Mouse (Mus musculus): Measurements from ENCODE around the gene Fkrp. TPM values are rescaled to one million over a fixed set of nuclear protein-coding genes. Genes with fewer than 3 reads are reported as not detected.
A peak's percentile ranks its signal among the peaks of the same experiment; 100 is the strongest.

Fkrp gene
- total RNA-seq (2014; rRNA removed) (81.4 and 85.9 TPM in 2 replicates), polyA plus RNA-seq (2015; fragmentation: Nextera tagmentation; extraction: Ambion mirVana) (50.0 and 53.5 TPM in 2 replicates)

GRCm38 (mm10) chr7:16816475-16817122, at the start of gene Fkrp:
TSS of gene Fkrp (minus strand) at chr7:16816732.
- DNase-seq (ENCODE audit: low spot score) (peak; percentile 56), ATAC-seq (ENCODE audit: low FRiP score) (peak; percentile 36)
- Histone ChIP-seq H3K4me1 (ENCODE audit: insufficient read depth, low read length) (peaks cover 46% of the 10 kb centered on the region), H3K4me3 (ENCODE audit: low read depth, low read length) (peak within 1 kb of the TSS; percentile 69), H3K9me3 (ENCODE audit: low read length) (no peaks in the 10 kb centered on the region), H3K27me3 (ENCODE audit: insufficient read depth, low read length) (no peaks in the 10 kb centered on the region), H3K4me2 (ENCODE audit: low read depth, low read length, poor library complexity, severe bottlenecking) (peak within 1 kb of the TSS; percentile 94), H3K27ac (ENCODE audit: low read depth, low read length) (peak within 1 kb of the TSS; percentile 94), H3K36me3 (ENCODE audit: insufficient read depth, low read length) (no peaks in the 10 kb centered on the region), H3K9ac (replicated peaks; ENCODE audit: low read length, poor library complexity, severe bottlenecking) (peak within 1 kb of the TSS; percentile 75)
- 1% methylated on average over 33 of the region's 64 CpGs for WGBS
- TF ChIP-seq CTCF (IDR thresholded peaks at IDR 0.05) = no peak

DNA sequence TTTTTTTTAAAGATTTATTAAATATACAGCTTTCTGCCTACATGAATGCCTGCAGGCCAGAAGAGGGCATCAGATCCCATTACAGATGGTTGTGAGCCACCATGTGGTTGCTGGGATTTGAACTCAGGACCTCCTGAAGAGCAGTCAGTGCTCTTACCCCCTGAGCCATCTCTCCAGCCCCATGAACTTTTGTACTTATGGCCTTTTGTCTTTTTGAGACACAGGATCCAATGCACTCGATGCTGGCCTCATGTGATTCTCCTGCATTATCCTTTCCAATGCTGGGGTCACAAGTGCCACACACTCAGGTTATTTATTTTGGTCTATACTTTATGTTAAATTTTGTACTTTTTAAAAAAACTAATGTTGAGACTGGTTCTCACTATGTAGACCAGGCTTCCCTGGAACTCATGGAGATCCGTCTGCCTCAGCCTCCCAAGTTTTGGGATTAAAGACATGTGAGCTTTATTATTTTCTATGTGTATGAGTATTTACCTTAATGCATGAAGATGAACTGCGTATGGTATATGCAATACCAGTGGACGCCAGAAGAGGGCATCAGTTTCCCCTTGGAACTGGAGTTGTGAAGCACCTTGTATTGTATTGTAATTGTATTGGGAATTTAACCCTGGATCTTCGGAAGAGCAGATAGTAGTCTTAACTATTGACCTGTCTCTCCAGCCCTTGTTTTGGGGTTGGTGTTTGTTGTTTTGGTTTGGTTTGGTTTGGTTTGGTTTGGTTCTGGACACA, 43.5 kb upstream of the Fkrp start:
- no peaks in the 10 kb centered on the region for H3K27me3 ChIP-seq (ENCODE audit: insufficient read depth, low read length)
- H3K4me2 ChIP-seq (ENCODE audit: low read depth, low read length, poor library complexity, severe bottlenecking) = no peak overlapping the region
- peaks cover 28% of the 10 kb centered on the region for H3K36me3 ChIP-seq (ENCODE audit: insufficient read depth, low read length)
- no peak overlapping the region for H3K9ac ChIP-seq (replicated peaks; ENCODE audit: low read length, poor library complexity, severe bottlenecking)
- no peak overlapping the region for H3K27ac ChIP-seq (ENCODE audit: low read depth, low read length)
- no peaks in the 10 kb centered on the region for H3K9me3 ChIP-seq (ENCODE audit: low read length)
- no peak overlapping the region for H3K4me3 ChIP-seq (ENCODE audit: low read depth, low read length)
- peak; percentile 90 for TF ChIP-seq CTCF (IDR thresholded peaks at IDR 0.05)
- no peak for ATAC-seq (ENCODE audit: low FRiP score)
- WGBS = 23% methylated on average over 5 of the region's 5 CpGs
- H3K4me1 ChIP-seq (ENCODE audit: insufficient read depth, low read length) = no peaks in the 10 kb centered on the region
- DNase-seq (ENCODE audit: low spot score) = peak; percentile 47

- Histone ChIP-seq H3K4me1 (ENCODE audit: insufficient read depth, low read length) (no peaks in the 10 kb centered on the region), H3K27ac (ENCODE audit: low read depth, low read length) (no peak overlapping the region), H3K4me2 (ENCODE audit: low read depth, low read length, poor library complexity, severe bottlenecking) (no peak overlapping the region), H3K27me3 (ENCODE audit: insufficient read depth, low read length) (no peaks in the 10 kb centered on the region), H3K9me3 (ENCODE audit: low read length) (no peaks in the 10 kb centered on the region), H3K36me3 (ENCODE audit: insufficient read depth, low read length) (peaks cover 39% of the 10 kb centered on the region), H3K9ac (replicated peaks; ENCODE audit: low read length, poor library complexity, severe bottlenecking) (no peak overlapping the region), H3K4me3 (ENCODE audit: low read depth, low read length) (no peak overlapping the region)
- TF ChIP-seq CTCF (IDR thresholded peaks at IDR 0.05) = peak; percentile 73
- DNase-seq (ENCODE audit: low spot score) (no peak), ATAC-seq (ENCODE audit: low FRiP score) (no peak)
- 20% methylated on average over 17 of the region's 17 CpGs for WGBS
Measured at GRCm38 (mm10) chr7:16858336-16858735, 41.8 kb upstream of the Fkrp start.

DNA sequence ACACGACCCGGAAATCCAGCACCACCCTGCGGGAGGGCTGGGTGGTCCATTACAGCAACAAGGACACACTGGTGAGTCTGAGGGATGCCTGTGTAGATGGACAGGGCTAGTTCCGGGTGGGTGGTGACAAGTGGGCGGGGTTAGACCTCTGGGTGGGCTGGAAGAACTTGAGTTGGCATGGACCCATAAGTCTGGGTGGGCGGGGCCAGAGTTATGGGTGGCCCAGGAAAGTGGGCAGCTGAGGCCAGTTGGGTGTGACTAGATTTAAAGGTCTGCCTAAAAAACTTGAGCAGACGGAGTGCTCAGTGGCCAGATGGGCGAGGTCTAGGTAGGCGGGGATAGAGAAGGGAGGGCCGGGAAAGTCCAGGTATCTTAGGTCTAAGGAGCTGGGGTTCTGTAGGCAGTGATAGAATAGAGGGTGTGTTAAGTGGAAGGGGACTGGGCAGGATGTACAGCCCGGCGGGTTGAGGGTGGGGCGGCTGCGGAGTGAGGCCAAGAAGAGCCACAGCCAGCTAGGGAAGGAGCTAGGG, 36.8 kb upstream of the Fkrp start:
- Histone ChIP-seq H3K4me2 (ENCODE audit: low read depth, low read length, poor library complexity, severe bottlenecking) (no peak overlapping the region), H3K27me3 (ENCODE audit: insufficient read depth, low read length) (no peaks in the 10 kb centered on the region), H3K4me1 (ENCODE audit: insufficient read depth, low read length) (no peaks in the 10 kb centered on the region), H3K9ac (replicated peaks; ENCODE audit: low read length, poor library complexity, severe bottlenecking) (no peak overlapping the region), H3K36me3 (ENCODE audit: insufficient read depth, low read length) (peaks cover 49% of the 10 kb centered on the region), H3K27ac (ENCODE audit: low read depth, low read length) (no peak overlapping the region), H3K9me3 (ENCODE audit: low read length) (no peaks in the 10 kb centered on the region), H3K4me3 (ENCODE audit: low read depth, low read length) (no peak overlapping the region)
- ATAC-seq (ENCODE audit: low FRiP score) = no peak
- TF ChIP-seq CTCF (IDR thresholded peaks at IDR 0.05) = no peak
- DNase-seq (ENCODE audit: low spot score) = no peak
- 91% methylated on average over 14 of the region's 14 CpGs for WGBS

DNA sequence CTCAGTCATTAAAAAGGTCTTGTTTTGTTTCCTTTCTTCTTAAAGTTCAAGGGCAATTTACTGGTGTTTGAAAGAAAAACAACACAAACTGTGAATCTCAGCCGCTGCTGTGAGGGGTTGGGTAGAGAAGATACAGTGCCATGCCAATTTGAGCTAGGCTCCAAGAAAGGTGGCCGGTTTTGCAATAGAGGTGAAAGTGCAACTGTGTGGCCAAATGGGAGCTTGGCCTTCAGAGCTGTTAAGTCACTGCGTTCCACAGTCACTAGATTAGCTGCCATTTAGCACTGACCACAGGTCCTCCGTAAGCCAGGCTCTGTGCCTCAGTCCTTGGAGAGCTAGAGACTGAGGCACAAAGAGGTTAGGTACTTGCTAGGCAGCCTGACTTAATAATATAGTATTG, 35.1 kb upstream of the Fkrp start:
- no peak overlapping the region for H3K4me2 ChIP-seq (ENCODE audit: low read depth, low read length, poor library complexity, severe bottlenecking)
- no peak overlapping the region for H3K27ac ChIP-seq (ENCODE audit: low read depth, low read length)
- H3K36me3 ChIP-seq (ENCODE audit: insufficient read depth, low read length) = peaks cover 39% of the 10 kb centered on the region
- no peak for TF ChIP-seq CTCF (IDR thresholded peaks at IDR 0.05)
- no peaks in the 10 kb centered on the region for H3K27me3 ChIP-seq (ENCODE audit: insufficient read depth, low read length)
- H3K4me3 ChIP-seq (ENCODE audit: low read depth, low read length) = no peak overlapping the region
- no peak overlapping the region for H3K9ac ChIP-seq (replicated peaks; ENCODE audit: low read length, poor library complexity, severe bottlenecking)
- no peaks in the 10 kb centered on the region for H3K9me3 ChIP-seq (ENCODE audit: low read length)
- no peaks in the 10 kb centered on the region for H3K4me1 ChIP-seq (ENCODE audit: insufficient read depth, low read length)
- WGBS = 97% methylated on average over 4 of the region's 4 CpGs
- no peak for ATAC-seq (ENCODE audit: low FRiP score)
- no peak for DNase-seq (ENCODE audit: low spot score)

DNA sequence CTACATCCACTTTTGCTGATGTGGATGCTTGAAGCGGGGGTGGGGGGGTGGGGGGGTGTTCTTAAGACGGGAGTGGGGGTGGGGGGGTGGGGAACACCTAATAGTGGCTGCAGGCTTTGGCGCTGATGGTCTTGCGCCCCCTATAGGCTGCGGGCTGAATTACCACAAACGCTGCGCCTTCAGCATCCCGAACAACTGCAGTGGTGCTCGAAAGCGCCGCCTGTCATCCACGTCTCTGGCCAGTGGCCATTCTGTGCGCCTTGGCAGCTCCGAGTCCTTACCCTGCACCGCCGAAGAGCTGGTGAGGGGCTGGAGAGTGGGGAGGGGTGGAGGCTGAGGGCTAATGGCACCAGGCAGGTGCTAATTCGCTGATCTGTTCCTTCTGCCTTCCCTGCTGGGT, 32.0 kb upstream of the Fkrp start:
- no peaks in the 10 kb centered on the region for H3K9me3 ChIP-seq (ENCODE audit: low read length)
- DNase-seq (ENCODE audit: low spot score) (peak; percentile 71), ATAC-seq (ENCODE audit: low FRiP score) (no peak)
- H3K4me1 ChIP-seq (ENCODE audit: insufficient read depth, low read length) = peaks cover 13% of the 10 kb centered on the region
- H3K4me2 ChIP-seq (ENCODE audit: low read depth, low read length, poor library complexity, severe bottlenecking) = no peak overlapping the region
- no peaks in the 10 kb centered on the region for H3K27me3 ChIP-seq (ENCODE audit: insufficient read depth, low read length)
- H3K27ac ChIP-seq (ENCODE audit: low read depth, low read length) = no peak overlapping the region
- H3K4me3 ChIP-seq (ENCODE audit: low read depth, low read length) = no peak overlapping the region
- no peak overlapping the region for H3K9ac ChIP-seq (replicated peaks; ENCODE audit: low read length, poor library complexity, severe bottlenecking)
- TF ChIP-seq CTCF (IDR thresholded peaks at IDR 0.05) = peak; percentile 68
- WGBS = 18% methylated on average over 17 of the region's 17 CpGs
- H3K36me3 ChIP-seq (ENCODE audit: insufficient read depth, low read length) = peaks cover 12% of the 10 kb centered on the region

Data from midbrain, postnatal 0 days (tissue).